Mouse (Mus musculus): ENCODE data around the gene Slamf6. TPM values are rescaled to one million over a fixed set of nuclear protein-coding genes. Genes with fewer than 3 reads are reported as not detected.

The Slamf6 gene
- 358 TPM for polyA plus RNA-seq (2017; shearing (Covaris generic))

GRCm38 (mm10) chr1:171917305-171918039, at the start of gene Slamf6:
Slamf6 (plus strand) TSS chr1:171917515.

GRCm38 (mm10) chr1:171895364-171895763, 22.0 kb upstream of the Slamf6 start, which contains the start of gene Gm10521:
Gm10521 (plus strand) TSS chr1:171895664.

Other genes starting within 250 kb of the Slamf6 start
- gene Cd48, start 235.5 kb upstream of the Slamf6 start, polyA plus RNA-seq (2017; shearing (Covaris generic)), result 403 TPM
- gene Slamf1, start 150.4 kb upstream of the Slamf6 start, polyA plus RNA-seq (2017; shearing (Covaris generic)), result 76.0 TPM
- gene Cd84, start 77.8 kb upstream of the Slamf6 start, polyA plus RNA-seq (2017; shearing (Covaris generic)), result 122 TPM
- 0.71 TPM for gene Gm10521, start 21.9 kb upstream of the Slamf6 start, polyA plus RNA-seq (2017; shearing (Covaris generic))
- gene Vangl2, start 110.9 kb downstream of the Slamf6 start, polyA plus RNA-seq (2017; shearing (Covaris generic)), result 2.5 TPM
- not detected for gene Nhlh1, start 140.1 kb downstream of the Slamf6 start, polyA plus RNA-seq (2017; shearing (Covaris generic))
- 220 TPM for gene Copa, start 165.0 kb downstream of the Slamf6 start, polyA plus RNA-seq (2017; shearing (Covaris generic))
- 125 TPM for gene Ncstn, start 165.3 kb downstream of the Slamf6 start, polyA plus RNA-seq (2017; shearing (Covaris generic))
- gene Pex19, start 209.2 kb downstream of the Slamf6 start, polyA plus RNA-seq (2017; shearing (Covaris generic)), result 62.8 TPM
- 154 TPM for gene Dcaf8, start 230.6 kb downstream of the Slamf6 start, polyA plus RNA-seq (2017; shearing (Covaris generic))

All from CD4-positive, CD25-positive, alpha-beta regulatory T cell (primary cell).